Mouse (Mus musculus) embryo, embryonic 10.5 days (tissue): Measurements from ENCODE around the gene Rims3.

Experiments used
- DNase-seq: peaks from one replicate; pipeline ENCODE4 v3.0.0-alpha.2; 2015; ENCODE audit warnings: low spot score

Gene Rims3

DNA sequence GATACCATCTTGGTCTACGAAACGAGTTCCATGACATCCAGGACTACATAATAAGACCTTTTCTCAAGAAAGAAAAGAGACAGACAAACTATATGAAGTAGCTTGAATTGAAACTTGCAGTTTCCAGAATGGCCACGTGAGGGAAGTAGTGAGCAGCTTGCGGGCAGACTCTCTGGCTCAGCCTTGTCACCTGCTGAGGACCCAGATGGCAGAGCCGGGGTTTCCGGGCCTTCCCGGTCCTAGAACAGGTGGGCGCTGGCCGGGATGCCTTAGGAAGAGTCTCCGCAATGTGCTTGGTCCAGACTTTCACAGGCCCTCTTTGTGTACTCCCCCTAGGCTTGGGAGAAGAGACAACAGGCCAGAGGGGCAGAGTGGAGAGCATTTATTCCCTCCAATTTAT is 3.7 kb upstream of the Rims3 start:
- peak; percentile 81 for DNase-seq

DNA sequence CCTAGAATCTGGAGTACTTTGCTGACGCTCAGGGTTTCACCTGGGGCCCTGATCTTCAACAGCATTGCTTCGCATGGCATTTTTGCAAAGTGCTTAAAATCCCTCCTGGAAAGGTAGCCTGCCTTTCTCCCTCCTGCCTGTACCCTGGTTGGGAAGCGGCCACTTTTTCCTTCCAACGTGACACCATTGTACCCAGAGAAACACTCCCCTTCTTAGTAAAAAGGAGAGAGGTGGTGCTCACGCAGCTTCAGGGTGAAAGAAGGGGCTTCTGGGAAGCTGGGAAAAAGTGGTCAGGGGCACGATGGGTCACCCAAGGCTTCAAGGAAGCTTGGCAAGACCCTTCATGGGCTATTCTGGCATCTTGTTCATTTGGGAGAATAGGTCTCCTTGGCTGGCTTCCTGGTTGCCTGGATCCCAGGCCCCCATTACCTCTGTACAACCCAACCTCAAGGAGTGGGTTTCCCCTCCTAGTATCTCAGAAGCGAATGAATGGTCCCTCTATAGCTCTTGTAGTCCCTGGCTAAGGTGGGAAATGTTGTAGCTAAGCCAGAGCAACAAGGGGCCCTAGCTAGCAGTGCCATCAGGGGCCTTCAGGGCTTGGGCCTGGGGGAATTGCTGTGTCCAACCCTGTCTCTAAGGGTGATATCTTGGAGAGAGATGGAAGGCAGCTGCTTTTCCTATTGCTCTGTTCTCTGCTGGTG is 894 bp downstream of the Rims3 start:
- DNase-seq: no peak

DNA sequence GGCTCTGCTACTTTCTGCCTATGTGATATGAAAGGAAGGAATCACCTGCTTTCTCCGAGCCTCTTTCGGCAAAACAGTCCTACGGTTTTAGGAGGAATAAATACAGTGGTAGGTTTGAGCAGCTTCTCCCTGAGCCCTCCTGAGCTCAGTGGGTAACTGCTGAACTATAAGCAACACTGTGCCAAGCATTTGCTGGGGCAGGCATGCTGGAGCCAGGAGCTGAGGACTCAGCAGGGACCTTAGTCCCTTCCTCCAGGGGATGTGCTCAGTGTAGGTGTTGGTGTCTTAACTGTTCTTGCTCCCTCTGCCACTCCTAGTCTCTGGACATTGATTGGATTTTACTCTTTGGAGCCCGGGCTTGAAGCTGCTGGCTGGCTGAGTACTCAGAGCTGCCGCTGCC is 1.8 kb downstream of the Rims3 start:
- DNase-seq: no peak

DNA sequence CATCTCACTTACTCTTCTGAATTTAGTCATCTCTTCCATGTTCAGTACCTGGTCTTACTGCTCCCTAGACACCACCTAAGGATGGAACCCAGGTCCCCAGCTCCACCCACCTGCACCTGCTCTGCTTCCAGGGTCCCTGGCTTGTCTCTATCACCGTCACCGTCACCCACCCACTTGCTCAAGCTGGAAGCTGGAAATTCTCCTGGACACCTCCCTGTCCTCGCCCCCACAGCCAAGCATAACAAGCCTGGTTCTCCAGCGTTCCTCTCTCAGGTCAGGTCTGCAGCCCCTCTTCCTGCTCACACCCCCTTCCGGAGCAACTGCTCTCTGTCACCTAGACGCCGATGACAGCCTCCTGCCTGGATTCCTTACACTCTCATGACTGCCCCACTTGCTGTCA is 5.2 kb downstream of the Rims3 start:
- DNase-seq: no peak

DNA sequence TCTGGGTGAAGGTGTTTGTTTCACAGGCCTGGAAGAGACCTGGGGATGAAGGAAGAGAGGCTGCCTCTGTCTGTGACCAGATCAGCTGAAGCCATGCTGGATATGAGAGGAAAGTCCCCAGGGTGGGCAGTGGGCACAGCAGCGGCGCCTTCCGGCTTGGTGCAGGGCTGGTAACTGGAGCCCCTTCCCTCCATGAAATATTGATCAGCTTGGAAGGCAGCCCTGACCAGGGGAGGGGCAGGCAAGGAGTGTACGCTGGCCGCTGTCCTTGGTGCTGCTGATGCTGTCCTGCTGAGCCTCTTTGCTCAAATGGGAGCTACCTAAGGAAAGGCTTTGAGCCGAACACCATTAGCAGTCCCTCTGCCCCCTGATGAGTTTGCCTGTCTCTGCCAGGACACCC is 11.6 kb downstream of the Rims3 start:
- DNase-seq: peak; percentile 81

DNA sequence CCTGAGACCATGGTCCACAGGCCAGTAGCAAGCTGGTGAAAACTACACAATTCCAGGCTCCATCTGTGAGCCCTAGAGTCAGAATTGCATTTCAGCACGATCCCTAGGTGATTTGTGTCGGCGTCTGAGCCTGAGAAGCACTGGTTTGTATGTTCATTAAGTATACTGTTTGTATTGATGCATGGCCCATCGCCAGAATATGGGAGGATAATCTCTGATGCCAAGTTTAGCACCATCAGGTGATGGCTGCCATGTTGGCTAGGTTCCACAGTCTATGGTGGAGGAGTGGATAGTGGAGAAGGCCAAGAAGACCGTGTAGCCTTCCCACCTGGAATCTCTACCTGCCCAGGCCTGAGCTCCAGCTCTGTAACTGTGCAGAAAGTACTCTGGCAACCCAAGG is 13.6 kb downstream of the Rims3 start:
- DNase-seq: no peak

DNA sequence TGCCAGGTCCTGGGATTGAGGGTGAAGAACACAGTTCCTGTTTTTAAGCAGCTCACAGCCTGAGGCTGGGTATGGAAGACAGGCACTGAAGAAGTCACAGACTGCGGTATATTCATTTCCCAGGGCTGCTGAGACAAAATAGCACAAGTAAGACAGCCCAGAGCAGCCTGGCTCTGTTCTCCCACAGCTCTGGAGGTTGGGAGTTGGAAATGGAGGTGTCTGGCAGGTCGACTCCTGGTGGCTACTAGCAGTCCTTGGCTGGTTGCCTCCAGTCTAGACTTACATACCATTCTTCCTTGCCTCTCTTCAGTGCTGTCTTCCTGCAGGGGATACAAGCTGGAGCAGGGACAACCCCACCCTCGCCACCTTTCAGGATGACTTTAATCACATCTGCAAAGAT is 14.4 kb downstream of the Rims3 start:
- DNase-seq: no peak

DNA sequence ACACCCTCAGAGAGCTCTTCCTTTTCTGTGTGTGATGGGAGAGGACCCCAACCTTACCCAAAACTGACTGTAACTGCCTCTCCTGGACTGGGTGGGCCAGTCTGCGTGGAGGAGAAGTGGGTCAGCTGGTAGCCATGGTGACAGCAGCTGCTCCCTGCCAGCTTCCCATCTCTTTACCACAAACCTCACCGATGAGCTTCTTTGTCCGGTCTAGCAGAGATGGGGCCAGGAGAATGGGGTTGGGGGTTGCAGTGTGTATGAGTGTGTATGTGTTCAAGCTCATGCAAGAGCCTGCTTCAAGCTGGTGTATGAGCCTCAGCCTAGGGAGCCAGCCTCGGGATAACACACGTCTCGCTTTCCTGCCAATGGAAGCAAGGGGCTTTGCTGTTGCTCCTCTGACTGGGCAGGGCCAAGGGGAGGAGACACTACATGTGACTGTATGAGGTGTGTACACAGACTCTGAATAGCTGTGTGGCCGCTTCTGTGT is 15.7 kb downstream of the Rims3 start:
- DNase-seq: no peak

DNA sequence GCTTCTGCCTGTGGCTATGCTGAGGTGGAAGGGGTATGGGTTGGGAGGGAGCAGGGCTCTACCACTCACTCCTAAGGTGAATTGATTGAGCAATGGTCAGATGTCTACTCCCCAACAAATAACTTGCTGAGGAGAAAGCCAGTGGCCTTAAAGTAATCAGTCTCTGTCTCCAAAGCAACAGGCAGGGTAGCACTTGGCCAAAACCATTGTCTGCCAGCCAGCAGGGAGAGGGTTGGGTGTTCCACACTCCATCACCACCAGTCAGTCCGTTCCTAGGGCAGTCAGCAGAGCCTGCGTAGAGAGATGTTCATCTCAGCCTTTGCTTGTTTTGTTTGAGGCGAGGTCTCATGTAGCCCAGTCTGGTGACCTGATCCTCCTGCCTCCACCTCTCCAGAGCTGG is 21.3 kb downstream of the Rims3 start:
- no peak for DNase-seq

DNA sequence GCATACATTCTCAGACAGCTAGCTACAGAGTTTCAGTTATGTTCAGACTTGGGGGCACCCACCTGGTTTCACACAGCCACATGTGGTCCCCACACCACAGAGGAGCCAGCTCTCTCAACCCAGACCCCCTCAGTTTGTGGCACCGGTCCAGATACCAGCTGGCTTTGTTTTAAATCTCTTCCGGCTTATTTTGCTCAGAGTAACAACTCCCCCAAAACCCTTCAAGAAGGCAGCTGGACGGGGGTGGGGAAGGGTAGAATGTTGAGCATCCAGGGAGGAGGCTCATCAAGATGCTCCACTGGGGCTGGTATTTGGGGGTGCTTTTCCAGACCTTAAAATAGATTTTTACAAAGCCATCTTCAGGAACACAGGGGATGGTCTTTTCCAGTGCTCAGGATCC is 24.1 kb downstream of the Rims3 start:
- no peak for DNase-seq

DNA sequence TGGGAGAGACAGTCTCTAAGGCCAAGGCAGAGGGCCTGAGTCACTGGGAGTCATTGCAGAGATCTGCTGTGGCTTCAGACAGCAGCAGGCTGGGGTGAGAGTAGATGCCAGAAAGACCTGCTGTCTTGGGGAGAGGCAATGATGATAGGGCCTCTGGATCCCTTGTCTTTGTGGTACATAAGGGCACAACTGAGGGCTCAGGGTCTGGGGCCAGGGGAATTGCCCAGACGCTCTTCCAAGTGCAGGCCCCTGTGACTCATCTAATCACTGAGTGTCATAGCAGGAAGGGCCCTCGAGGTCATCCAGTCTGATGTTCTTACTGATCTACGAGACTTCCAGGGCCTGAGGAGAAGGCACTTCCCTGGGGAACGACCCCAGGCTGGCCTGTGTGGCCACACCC is 24.8 kb downstream of the Rims3 start:
- no peak for DNase-seq

DNA sequence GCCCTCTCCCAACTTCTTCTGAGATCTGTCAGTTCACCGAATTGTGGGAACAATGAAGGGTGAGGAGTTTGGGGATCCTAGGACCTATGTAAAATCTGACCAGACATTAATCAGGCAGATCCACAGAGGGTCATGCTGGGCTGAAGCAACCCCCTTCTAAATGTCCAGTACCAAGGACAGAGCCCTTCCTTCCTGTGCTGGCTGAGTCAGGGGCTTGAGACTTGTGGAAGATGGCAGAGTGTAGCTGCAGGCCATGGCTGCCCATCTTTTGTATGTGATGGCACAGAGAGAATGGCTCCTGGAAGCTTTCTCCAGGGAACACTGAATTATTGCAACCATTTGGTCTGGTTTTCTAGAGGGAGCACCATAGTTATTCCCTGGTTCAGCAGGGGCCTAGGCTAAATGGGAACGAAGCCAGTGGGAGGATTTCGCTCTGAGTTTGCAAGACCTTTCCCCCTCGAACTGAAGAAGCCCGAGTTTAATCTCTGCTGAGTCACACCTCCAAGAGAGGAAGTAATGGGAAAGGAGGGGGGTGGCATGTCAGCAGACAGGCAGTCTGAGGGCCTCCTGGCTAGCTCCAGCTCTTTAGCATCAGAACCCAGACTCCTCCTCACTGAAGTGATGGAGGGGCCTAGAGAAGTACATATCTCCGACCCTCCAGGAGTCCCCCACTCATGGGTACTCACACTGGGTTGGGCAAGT is 26.3 kb downstream of the Rims3 start:
- DNase-seq: peak; percentile 59

DNA sequence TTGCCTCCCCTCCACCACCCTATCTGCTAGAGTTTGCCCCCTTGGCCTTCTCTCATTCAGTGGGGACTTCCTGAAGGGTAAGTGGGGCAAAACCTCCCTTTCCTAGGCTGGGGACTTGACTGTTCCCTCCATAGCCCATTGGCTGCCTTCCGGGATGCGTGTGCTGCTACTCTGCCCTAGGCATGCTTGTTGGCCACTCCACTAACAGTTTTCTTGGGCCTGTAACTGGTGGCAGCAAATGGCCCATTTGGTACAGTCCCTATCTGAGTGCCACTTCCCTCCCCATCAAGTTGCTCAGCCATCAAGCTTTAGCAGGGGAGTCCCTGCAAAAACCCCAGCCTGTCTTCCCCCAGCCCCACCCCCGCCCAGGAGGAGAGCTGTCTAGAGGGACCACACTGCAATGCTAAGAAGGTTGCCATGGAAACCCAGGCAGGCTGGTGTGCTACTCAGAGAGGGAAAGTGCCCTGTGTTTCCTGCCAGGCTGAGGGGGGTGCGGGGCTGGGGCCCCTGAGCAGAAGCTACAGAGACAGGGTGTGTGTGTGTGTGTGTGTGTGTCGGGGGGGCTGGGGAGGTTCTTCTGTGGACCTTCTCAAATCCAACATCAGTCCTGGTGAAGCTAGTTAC is 27.5 kb downstream of the Rims3 start:
- DNase-seq: peak; percentile 69

DNA sequence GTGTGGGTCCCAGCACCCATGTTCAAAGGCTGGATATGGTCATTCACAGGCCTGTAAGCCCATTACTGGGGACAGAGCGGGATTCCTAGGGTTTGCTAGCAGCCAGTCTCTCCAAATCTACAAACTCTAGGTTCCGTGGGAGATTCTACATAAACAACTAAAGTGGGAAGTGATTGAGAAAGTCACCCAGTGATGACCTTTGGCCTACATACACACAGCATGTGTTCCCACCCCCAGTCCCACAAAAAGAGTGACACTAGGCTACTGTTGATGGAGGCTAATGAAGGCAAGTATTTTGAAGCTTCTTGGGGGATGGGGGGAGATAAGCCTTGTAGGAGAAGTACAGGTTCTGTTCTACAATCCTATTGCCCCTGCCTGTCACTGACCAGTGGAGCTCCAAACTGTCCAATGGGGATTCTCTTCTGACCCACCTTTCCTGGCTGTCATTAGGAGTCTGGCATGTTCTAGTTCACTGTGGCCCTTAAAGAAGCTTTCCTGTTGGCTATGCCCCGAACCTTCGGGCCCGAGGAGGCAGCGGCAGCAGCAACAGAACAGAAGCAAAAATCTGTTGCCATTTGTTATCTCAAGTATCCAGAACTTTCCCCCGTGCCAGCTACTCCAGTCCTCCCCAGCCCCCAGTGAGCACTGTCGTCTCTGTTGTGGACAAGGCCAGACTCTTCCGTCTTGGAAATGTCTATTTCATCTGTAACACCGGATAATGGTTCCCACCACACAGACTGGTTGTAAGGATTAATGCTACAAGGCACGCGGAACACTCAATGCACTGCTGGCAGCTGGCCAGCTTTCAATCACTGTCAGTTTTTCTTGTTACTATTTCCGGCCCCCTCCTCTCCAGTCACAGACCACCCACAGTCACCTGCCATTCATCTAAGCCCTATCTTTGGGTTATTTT is 30.8 kb downstream of the Rims3 start:
- DNase-seq: peak; percentile 61

DNA sequence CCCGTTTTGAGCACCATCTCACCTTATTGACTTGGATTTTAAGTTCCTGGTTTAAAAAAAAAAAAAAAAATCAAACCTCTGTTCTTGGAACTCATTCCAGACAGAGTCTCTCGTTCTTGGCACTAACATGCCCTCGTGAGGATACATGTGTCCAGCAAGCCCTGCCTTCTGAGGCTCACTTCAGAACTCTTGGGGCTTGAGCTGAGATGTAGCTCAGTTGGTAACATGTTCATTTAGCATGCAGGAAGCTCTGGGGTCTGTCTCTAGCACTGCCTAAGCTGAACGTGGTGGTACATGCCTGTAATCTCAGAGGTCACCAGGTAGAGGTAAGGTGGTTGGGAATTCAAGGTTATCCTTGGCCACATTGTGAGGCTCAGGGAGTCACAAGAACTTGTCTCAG is 31.5 kb downstream of the Rims3 start:
- no peak for DNase-seq

DNA sequence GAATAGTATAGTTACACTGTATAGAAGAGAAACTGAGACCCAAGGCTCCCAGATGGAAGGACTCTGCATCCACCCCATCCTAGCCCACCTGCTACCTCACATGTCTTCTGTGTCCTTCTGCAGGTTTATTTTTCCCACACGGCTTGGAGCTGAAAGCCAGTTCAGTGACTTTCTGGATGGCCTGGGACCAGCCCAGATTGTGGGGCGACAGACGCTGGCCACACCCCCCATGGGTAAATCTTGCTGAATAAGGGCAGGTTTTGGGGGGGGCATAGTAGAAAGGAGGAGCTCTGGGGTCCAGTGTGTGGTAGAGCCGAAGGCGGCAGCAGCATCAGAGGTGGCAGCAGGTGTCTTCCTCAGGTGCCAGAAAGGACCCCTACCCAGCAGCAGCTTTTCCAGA is 32.2 kb downstream of the Rims3 start:
- no peak for DNase-seq

DNA sequence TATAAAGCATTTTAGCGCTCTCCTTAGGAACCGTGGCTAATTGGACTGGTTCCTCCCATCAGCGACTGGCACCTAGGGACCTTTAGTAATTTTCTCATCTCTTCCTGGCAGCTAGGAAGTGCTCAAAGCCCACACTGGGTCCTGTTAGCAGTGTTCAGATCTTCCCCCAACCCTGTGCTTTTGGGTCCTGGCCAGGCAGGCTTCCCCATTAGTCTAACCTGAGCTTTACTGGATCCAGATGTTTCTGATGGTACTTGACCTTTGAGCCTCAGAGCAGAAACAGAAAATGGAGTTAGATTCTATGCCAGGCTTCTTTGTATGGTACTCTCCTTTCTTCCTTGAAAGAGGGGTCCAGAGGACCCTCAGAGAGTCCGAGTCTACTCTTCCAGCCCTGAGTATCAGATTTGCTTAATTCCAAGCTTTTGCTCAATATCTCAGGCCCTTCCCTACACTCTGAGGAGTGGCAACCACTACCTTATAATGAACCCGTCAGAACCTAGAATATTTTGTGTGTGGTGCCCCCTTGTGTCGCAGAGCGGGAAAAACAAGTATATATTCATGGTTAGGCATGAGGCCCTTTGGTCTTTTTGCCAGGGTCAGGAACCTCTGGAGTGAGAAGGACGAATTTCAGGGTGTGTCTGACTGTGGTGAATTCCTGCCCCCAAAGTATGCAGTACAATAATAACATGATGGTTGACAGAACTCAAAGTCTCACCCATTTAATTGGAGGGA is 32.9 kb downstream of the Rims3 start:
- DNase-seq: peak; percentile 81

DNA sequence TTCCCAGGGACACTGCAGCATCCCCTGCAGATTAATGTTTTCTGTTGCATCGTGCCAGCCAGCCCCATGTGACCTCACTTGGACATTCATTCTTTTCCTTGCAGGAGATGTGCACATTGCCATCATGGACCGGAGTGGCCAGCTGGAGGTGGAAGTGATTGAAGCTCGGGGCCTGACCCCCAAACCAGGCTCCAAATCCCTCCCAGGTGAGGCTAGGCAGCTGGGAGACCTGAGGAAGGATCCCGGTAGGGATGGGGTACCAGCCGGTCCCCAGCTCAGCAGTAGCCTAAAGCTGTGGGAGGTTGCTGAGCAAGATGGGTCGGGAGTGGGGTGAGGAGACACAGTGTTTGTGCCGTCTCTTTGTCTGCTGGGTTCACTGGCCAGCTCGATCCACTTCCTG is 34.3 kb downstream of the Rims3 start:
- DNase-seq: no peak

DNA sequence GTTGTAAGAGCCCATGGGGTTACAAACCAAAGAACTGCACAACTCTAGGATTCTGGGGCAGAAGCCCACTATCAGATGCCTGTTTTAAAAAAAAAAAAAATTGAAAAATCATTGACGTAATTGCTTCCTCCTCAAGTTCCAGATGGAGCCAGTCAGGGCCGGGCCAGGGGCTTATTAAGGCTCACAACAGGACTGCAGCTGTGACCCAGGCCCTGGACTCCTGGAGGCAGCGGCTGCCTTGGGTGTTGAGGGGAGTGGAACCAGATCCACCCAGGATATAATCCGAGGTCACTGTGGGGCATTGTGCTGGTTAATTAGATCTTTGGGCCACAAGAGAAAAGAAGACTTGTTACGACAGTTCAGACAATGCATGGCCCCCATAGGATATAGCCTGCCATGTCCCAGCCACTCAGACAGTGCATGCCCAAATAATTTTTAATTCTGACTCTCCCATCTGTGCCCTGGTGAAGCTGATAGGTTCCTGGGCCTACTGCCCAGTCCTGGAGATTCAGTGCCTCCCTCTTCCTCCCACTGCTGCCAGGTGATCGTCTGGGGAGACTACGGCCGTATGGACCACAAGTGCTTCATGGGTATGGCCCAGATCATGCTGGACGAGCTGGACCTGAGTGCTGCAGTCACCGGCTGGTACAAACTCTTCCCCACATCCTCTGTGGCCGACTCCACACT is 36.3 kb downstream of the Rims3 start:
- DNase-seq: peak; percentile 53

DNA sequence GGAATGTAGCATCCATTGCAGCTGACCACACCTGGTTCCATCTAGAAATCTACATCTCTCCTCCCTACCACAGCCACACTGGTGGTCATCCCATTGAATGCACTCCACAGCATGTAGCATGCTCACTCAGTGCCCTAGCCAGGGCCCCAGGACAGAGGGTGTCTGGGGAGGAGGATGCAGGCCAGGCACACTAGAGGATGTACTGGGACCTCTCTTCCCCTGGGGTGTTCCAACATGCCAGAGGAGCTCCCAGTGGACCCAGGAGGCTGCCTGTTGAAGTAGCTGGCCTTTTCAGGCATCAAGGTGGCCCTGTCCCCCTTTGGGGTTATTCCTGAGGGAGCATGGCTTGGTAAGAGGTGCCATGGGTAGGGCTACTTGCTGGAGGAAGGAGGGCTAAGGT is 37.3 kb downstream of the Rims3 start:
- DNase-seq: no peak

DNA sequence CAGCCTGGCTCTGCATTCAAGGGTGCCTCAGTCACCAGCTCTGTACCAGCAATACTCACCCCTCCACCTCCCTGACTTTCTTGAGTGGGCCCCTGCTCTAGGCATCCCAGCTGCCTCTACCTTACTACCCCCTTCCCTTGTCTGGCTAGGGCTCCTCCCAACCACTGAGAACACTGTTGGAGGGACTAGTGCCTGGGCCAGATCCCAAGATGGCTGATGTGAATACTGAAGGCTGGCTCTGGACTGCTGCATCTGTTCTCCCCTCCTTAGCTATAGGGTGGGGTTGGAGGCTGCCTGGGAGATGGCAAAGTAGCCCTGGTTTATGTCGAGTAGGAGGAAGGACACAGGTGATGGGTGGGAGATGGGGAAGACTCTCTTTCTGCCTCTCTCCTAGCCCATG is 37.9 kb downstream of the Rims3 start:
- no peak for DNase-seq
